ENCODE assay signal across 32 mouse cellular contexts in the genomic region with DNA sequence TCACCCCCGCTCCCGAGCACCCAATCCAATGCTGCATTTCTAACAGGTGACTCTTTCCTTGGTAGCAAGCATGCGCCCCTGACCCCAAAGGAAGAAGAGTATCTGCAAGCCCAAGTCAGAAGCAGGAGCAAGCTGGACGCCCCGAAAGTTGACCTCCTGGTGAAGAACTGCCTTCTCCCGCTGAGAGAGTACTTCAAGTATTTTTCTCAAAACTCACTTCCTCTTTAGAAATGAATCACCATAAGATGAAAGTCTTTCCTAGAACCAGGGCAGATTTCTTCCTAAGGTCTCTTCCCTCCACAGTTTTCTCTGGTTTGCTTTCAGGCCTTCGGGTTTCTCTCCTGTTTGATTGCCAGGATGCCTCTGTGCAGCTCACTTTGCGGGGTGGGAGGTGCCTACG. TPM values are rescaled to one million over a fixed set of nuclear protein-coding genes. Genes with fewer than 3 reads are reported as not detected.
DNase-seq lines count a peak whose midpoint lies in the region; ATAC-seq and TF ChIP-seq lines count a peak whose summit lies in the region.
"Had no signal": no experiment of that assay in that cellular context is flagged by ENCODE, and none has a peak within 500 bp of the region (broad histone marks: within the 10 kb centered on the region; RNA-seq: fewer than 3 reads in every experiment).

No protein-coding gene starts in this region.

- H3K27ac ChIP-seq in hindbrain, embryonic 12.5 days = no peak overlapping the region
- no peak overlapping the region for H3K27ac ChIP-seq in kidney, adult 2 months (ENCODE audit: insufficient read depth, low read depth, low read length)
- H3K27ac ChIP-seq: forebrain, embryonic 10.5 days; forebrain, embryonic 13.5 days; heart, adult 2 months; heart, embryonic 10.5 days; heart, embryonic 13.5 days; hindbrain, embryonic 15.5 days had no signal

- H3K9ac ChIP-seq in hindbrain, embryonic 12.5 days = no peak overlapping the region
- H3K9ac ChIP-seq: forebrain, embryonic 13.5 days; heart, embryonic 13.5 days; hindbrain, embryonic 15.5 days had no signal

- H3K4me3 ChIP-seq in hindbrain, embryonic 12.5 days = no peak overlapping the region
- H3K4me3 ChIP-seq in kidney, adult 2 months (ENCODE audit: insufficient read depth, low read depth, low read length) = no peak overlapping the region
- H3K4me3 ChIP-seq: forebrain, embryonic 10.5 days; forebrain, embryonic 13.5 days; heart, adult 2 months; heart, embryonic 10.5 days; heart, embryonic 13.5 days; hindbrain, embryonic 15.5 days had no signal

- ATAC-seq in common myeloid progenitor, adult 5-6 weeks (replicated peaks; ENCODE audit: low read depth, poor library complexity, severe bottlenecking) = 0 out of 2 replicates have a peak, but pooled peaks have one; percentile 52
- peak; percentile 48 for ATAC-seq in megakaryocyte progenitor cell, adult 5-6 weeks (replicated peaks; ENCODE audit: poor library complexity)
- no peak for ATAC-seq in hindbrain, embryonic 12.5 days (ENCODE audit: low FRiP score)
- ATAC-seq: activated CD4-positive, CD25-positive, alpha-beta regulatory T cell, adult 4 months; CD4-positive, CD25-positive, alpha-beta regulatory T cell, adult 4 months; forebrain, embryonic 13.5 days; forebrain, embryonic 16.5 days had no signal

- 89% methylated on average over 9 of the region's 9 CpGs for WGBS in hindbrain, embryonic 12.5 days
- 76% methylated on average over 9 of the region's 9 CpGs for WGBS in kidney, adult 2 months

- H3K9me3 ChIP-seq in hindbrain, embryonic 12.5 days (replicated peaks) = no peaks in the 10 kb centered on the region
- H3K9me3 ChIP-seq: forebrain, embryonic 10.5 days; forebrain, embryonic 13.5 days; heart, embryonic 10.5 days; heart, embryonic 13.5 days; hindbrain, embryonic 15.5 days had no signal

- H3K36me3 ChIP-seq in splenic B cell, adult 2 months (ENCODE audit: control insufficient read depth, insufficient read depth, low read length, poor library complexity, severe bottlenecking) = 0 out of 2 replicates have a peak, but pooled peaks cover 2% of the 10 kb centered on the region
- H3K36me3 ChIP-seq in hindbrain, embryonic 12.5 days = no peaks in the 10 kb centered on the region
- no peaks in the 10 kb centered on the region for H3K36me3 ChIP-seq in kidney, adult 2 months (ENCODE audit: control insufficient read depth, insufficient read depth, low read length)
- H3K36me3 ChIP-seq: forebrain, embryonic 10.5 days; heart, embryonic 10.5 days; heart, embryonic 13.5 days; hindbrain, embryonic 15.5 days had no signal

- H3K27me3 ChIP-seq in splenic B cell, adult 2 months (ENCODE audit: control insufficient read depth, insufficient read depth, low read length, poor library complexity, severe bottlenecking) = no peaks in the 10 kb centered on the region; the same call in 1 of the 2 replicates
- peaks cover 8% of the 10 kb centered on the region for H3K27me3 ChIP-seq in hindbrain, embryonic 12.5 days
- H3K27me3 ChIP-seq in kidney, adult 2 months (replicated peaks; ENCODE audit: control insufficient read depth, insufficient read depth, low read length) = no peaks in the 10 kb centered on the region

- TF ChIP-seq POLR2A in kidney, adult 2 months (IDR thresholded peaks at IDR 0.05; ENCODE audit: low read depth, low read length) = no peak

- 0 out of 2 replicates have a peak, but pooled peaks cover 3% of the 10 kb centered on the region for H3K4me1 ChIP-seq in hindbrain, embryonic 12.5 days
- no peaks in the 10 kb centered on the region for H3K4me1 ChIP-seq in kidney, adult 2 months (ENCODE audit: control insufficient read depth, insufficient read depth, low read length)
- H3K4me1 ChIP-seq: forebrain, embryonic 13.5 days; heart, embryonic 10.5 days; heart, embryonic 13.5 days; hindbrain, embryonic 15.5 days had no signal

- no peak for TF ChIP-seq CTCF in kidney, adult 2 months (conservative IDR thresholded peaks at IDR 0.05; ENCODE audit: insufficient read depth, insufficient read length, low read depth, low read length)

- peak; percentile 65 for DNase-seq in A20 (ENCODE audit: low read depth, low spot score)
- peak; percentile 43 for DNase-seq in splenic B cell, adult 2 months (ENCODE audit: low read depth, low spot score)
- no peak for DNase-seq in heart, adult 18-20 months
- no peak for DNase-seq in kidney, adult 2 months
- DNase-seq: adrenal gland, adult 8-10 months; adrenal gland, postnatal 25 days; cerebellum, adult 11-12 months; cerebellum, adult 8-10 months; cerebellum, postnatal 10 days; cerebellum, postnatal 36 days; gastrocnemius, postnatal 14 days; heart, adult 2 months; heart, postnatal 14 days; heart, postnatal 4 days had no signal

- no peak overlapping the region for H3K4me2 ChIP-seq in hindbrain, embryonic 12.5 days (replicated peaks)
- H3K4me2 ChIP-seq: forebrain, embryonic 13.5 days; heart, embryonic 13.5 days; hindbrain, embryonic 15.5 days had no signal

RNA-seq across cellular contexts. Expression of gene Icosl, which starts 6.0 kb away (rescaled TPM):
- 0.73 and 1.0 TPM in 2 replicates for total RNA-seq in common myeloid progenitor, adult 5-6 weeks (2017)
- total RNA-seq in megakaryocyte progenitor cell, adult 5-6 weeks (2015) = 3.9 and 6.3 TPM in 2 replicates
- 2.6 and 2.9 TPM in 2 replicates for total RNA-seq in megakaryocyte progenitor cell, adult 5-6 weeks (2017)
- 1.2 and 1.8 TPM in 2 replicates for polyA plus RNA-seq in hindbrain, embryonic 12.5 days (2016; fragmentation: Nextera tagmentation; extraction: Ambion mirVana)
- total RNA-seq in heart, adult 18-20 months (2021) = 1 to 10 TPM; 5.7 to 8.4 TPM
- 13.3 and 19.0 TPM in 2 replicates for polyA plus RNA-seq in kidney, adult 2 months (2012; rRNA removed)

RNA-seq across cellular contexts. Expression of gene Aire, which starts 19.7 kb away (rescaled TPM):
- not detected in 2 replicates for total RNA-seq in common myeloid progenitor, adult 5-6 weeks (2017)
- not detected in 2 replicates for total RNA-seq in megakaryocyte progenitor cell, adult 5-6 weeks (2015)
- total RNA-seq in megakaryocyte progenitor cell, adult 5-6 weeks (2017) = not detected in 2 replicates
- 0.20 and 0.23 TPM in 2 replicates for polyA plus RNA-seq in hindbrain, embryonic 12.5 days (2016; fragmentation: Nextera tagmentation; extraction: Ambion mirVana)
- total RNA-seq in heart, adult 18-20 months (2021) = not detected
- 0.23 and 0.41 TPM in 2 replicates for polyA plus RNA-seq in kidney, adult 2 months (2012; rRNA removed)
- total RNA-seq: adrenal gland, adult 8-10 months; adrenal gland, postnatal 25 days; gastrocnemius, adult 18-20 months; gastrocnemius, postnatal 14 days; gastrocnemius, postnatal 4 days; heart, adult 2 months; heart, postnatal 4 days had no signal
- polyA plus RNA-seq: C2C12; embryonic facial prominence, embryonic 14.5 days; forebrain, embryonic 13.5 days; heart, embryonic 13.5 days had no signal

RNA-seq across cellular contexts. Expression of gene Dnmt3l, which starts 21.4 kb away (rescaled TPM):
- 0.87 TPM in 1 of 2 replicates, not detected in the other for total RNA-seq in common myeloid progenitor, adult 5-6 weeks (2017)
- 1.5 and 4.4 TPM in 2 replicates for total RNA-seq in megakaryocyte progenitor cell, adult 5-6 weeks (2015)
- 1.3 and 3.2 TPM in 2 replicates for total RNA-seq in megakaryocyte progenitor cell, adult 5-6 weeks (2017)
- polyA plus RNA-seq in hindbrain, embryonic 12.5 days (2016; fragmentation: Nextera tagmentation; extraction: Ambion mirVana) = 0.48 TPM in 1 of 2 replicates, not detected in the other
- not detected for total RNA-seq in heart, adult 18-20 months (2021)
- polyA plus RNA-seq in kidney, adult 2 months (2012; rRNA removed) = 0.34 and 1.1 TPM in 2 replicates
- total RNA-seq: gastrocnemius, adult 18-20 months; gastrocnemius, postnatal 14 days; gastrocnemius, postnatal 4 days; heart, postnatal 14 days; heart, postnatal 4 days had no signal
- polyA plus RNA-seq: activated CD4-positive, CD25-positive, alpha-beta regulatory T cell, adult 4 months; brain, embryonic 14.5 days; C2C12; CD4-positive, CD25-positive, alpha-beta regulatory T cell, adult 4 months; embryonic facial prominence, embryonic 11.5 days; embryonic facial prominence, embryonic 14.5 days; forebrain, embryonic 10.5 days; forebrain, embryonic 13.5 days; forebrain, embryonic 16.5 days; heart, embryonic 10.5 days; hindbrain, embryonic 11.5 days; hindbrain, embryonic 15.5 days had no signal

RNA-seq across cellular contexts. Expression of gene Pfkl, which starts 53.2 kb away (rescaled TPM):
- total RNA-seq in common myeloid progenitor, adult 5-6 weeks (2017) = 42.8 and 43.8 TPM in 2 replicates
- total RNA-seq in megakaryocyte progenitor cell, adult 5-6 weeks (2015) = 13.7 and 15.5 TPM in 2 replicates
- 36.1 and 44.2 TPM in 2 replicates for total RNA-seq in megakaryocyte progenitor cell, adult 5-6 weeks (2017)
- 118 and 132 TPM in 2 replicates for polyA plus RNA-seq in hindbrain, embryonic 12.5 days (2016; fragmentation: Nextera tagmentation; extraction: Ambion mirVana)
- 100 to 1,000 TPM; 114 to 120 TPM for total RNA-seq in heart, adult 18-20 months (2021)
- polyA plus RNA-seq in kidney, adult 2 months (2012; rRNA removed) = 100 and 107 TPM in 2 replicates

Comparison
In these comparisons a context has a peak if more than half of its experiments do, and no peak if none do; other contexts are left out.
1. DNase-seq: peak in A20 (single experiment) and splenic B cell, adult 2 months (single experiment); none in heart, adult 18-20 months (0 of 2) and kidney, adult 2 months (single experiment).